Mouse (Mus musculus) cerebellum, adult 2 months (tissue): Measurements from ENCODE around the gene Anks1b. TPM values are rescaled to one million over a fixed set of nuclear protein-coding genes. Genes with fewer than 3 reads are reported as not detected.

Source experiments
- DNase-seq, 2 experiments: peaks; one replicate each; pipeline ENCODE4 v3.0.0; 2021
- H3K27ac ChIP-seq: fragments of 200-500 bp; 2 replicates; pipeline ENCODE4 v1.5.1; 2012; ENCODE audit warnings: low read length, control low read depth, inconsistent platforms; ENCODE audit not compliant: insufficient read depth
- H3K27me3 ChIP-seq: fragments of 200-500 bp; 2 replicates; pipeline ENCODE4 v1.6.1; 2012; ENCODE audit warnings: inconsistent platforms, mild to moderate bottlenecking, low read length, moderate library complexity; ENCODE audit not compliant: control insufficient read depth, insufficient read depth
- H3K4me1 ChIP-seq: fragments of 200-500 bp; 2 replicates; pipeline ENCODE4 v1.6.1; 2011; ENCODE audit warnings: low read length; ENCODE audit not compliant: control insufficient read depth, insufficient read depth
- H3K4me3 ChIP-seq: fragments of 200-500 bp; replicated peaks from 2 replicates; pipeline ENCODE3; 2011; ENCODE audit warnings: mild to moderate bottlenecking, low read depth, low read length, control low read depth; ENCODE audit not compliant: insufficient read depth
- CTCF ChIP-seq: fragments of 200-500 bp; IDR thresholded peaks from 2 replicates; pipeline ENCODE4 v1.5.1; 2011; ENCODE audit warnings: low read depth, mild to moderate bottlenecking, control low read depth, low read length, moderate library complexity, borderline replicate concordance; ENCODE audit not compliant: insufficient read depth
- POLR2A ChIP-seq: fragments of 200-500 bp; IDR thresholded peaks from 2 replicates; pipeline ENCODE4 v1.6.1; 2011; ENCODE audit warnings: low read length, control low read depth, borderline replicate concordance; ENCODE audit not compliant: insufficient read depth
- WGBS: fragments of 180-500 bp; shearing (Covaris S2); methylation state at CpG from one replicate; pipeline ENCODE4 v1.1.7; 2018; 5-methylcytosine and 5-hydroxymethylcytosine counted together
- polyA plus RNA-seq: library from polyadenylated mRNA; depleted of rRNA; stranded (reverse); fragments of >200 nt; gene quantifications from 2 replicates; pipeline ENCODE4 v1.2.3, GENCODE M21; 2012; rRNA removed

Anks1b gene
- polyA plus RNA-seq: 162 and 181 TPM in 2 replicates

- peak; percentile 84 to 88 for DNase-seq
- peak within 1 kb of the TSS; percentile 90 for H3K27ac ChIP-seq
- WGBS: under 1% methylated on average over 48 of the region's 48 CpGs
- peak within 1 kb of the TSS; percentile 93 for H3K4me3 ChIP-seq
- no peaks in the 10 kb centered on the region for H3K27me3 ChIP-seq
- no peaks in the 10 kb centered on the region for H3K4me1 ChIP-seq
- TF ChIP-seq CTCF (no peak), POLR2A (peak; percentile 63; the same call in 1 of the 2 replicates)
These were observed at the start of gene Anks1b for GRCm38 (mm10) chr10:89873146-89873950. TSS of gene Anks1b (plus strand) at chr10:89873509.

- no peak overlapping the region for H3K4me3 ChIP-seq
- TF ChIP-seq CTCF: no peak; the same call in 1 of the 2 replicates
- no peak for TF ChIP-seq POLR2A
- DNase-seq: no peak
These were observed 49.4 kb upstream of the Anks1b start for GRCm38 (mm10) chr10:89823906-89824305.

GRCm38 (mm10) chr10:89826896-89827295, 46.4 kb upstream of the Anks1b start:
- H3K4me3 ChIP-seq: no peak overlapping the region
- peak; percentile 87 to 94 for DNase-seq
- H3K27me3 ChIP-seq: no peaks in the 10 kb centered on the region
- TF ChIP-seq POLR2A: no peak
- TF ChIP-seq CTCF: no peak
- peaks cover 16% of the 10 kb centered on the region for H3K4me1 ChIP-seq
- WGBS: 6% methylated on average over 3 of the region's 3 CpGs
- peak overlapping the region; percentile 11; the same call in 1 of the 2 replicates for H3K27ac ChIP-seq

More at GRCm38 (mm10) chr10:89823906-89824305, 49.4 kb upstream of the Anks1b start:
- Histone ChIP-seq H3K4me1 (peaks cover 16% of the 10 kb centered on the region), H3K27ac (peak overlapping the region; percentile 16; the same call in 1 of the 2 replicates), H3K27me3 (no peaks in the 10 kb centered on the region)
- 30% methylated on average over 2 of the region's 2 CpGs for WGBS

GRCm38 (mm10) chr10:89832334-89832733, 41.0 kb upstream of the Anks1b start:
- WGBS: 85% methylated on average over 4 of the region's 4 CpGs
- Histone ChIP-seq H3K27me3 (no peaks in the 10 kb centered on the region), H3K4me1 (peaks cover 12% of the 10 kb centered on the region), H3K27ac (no peak overlapping the region), H3K4me3 (no peak overlapping the region)
- no peak for DNase-seq
- no peak for TF ChIP-seq CTCF
- TF ChIP-seq POLR2A: no peak

GRCm38 (mm10) chr10:89833166-89833565, 40.1 kb upstream of the Anks1b start:
- 67% methylated on average over 10 of the region's 10 CpGs for WGBS
- peak; percentile 42 to 48 for DNase-seq
- TF ChIP-seq CTCF (no peak), POLR2A (no peak)
- Histone ChIP-seq H3K4me1 (peaks cover 5% of the 10 kb centered on the region), H3K27ac (no peak overlapping the region), H3K27me3 (no peaks in the 10 kb centered on the region), H3K4me3 (no peak overlapping the region)

GRCm38 (mm10) chr10:89837476-89837875, 35.8 kb upstream of the Anks1b start:
- WGBS: 43% methylated on average over 3 of the region's 3 CpGs
- DNase-seq: no peak
- Histone ChIP-seq H3K4me1 (peaks cover 5% of the 10 kb centered on the region; the same call in 1 of the 2 replicates), H3K27me3 (no peaks in the 10 kb centered on the region), H3K27ac (no peak overlapping the region), H3K4me3 (no peak overlapping the region)
- TF ChIP-seq POLR2A (no peak), CTCF (no peak)

GRCm38 (mm10) chr10:89838834-89839233, 34.5 kb upstream of the Anks1b start:
- Histone ChIP-seq H3K27me3 (no peaks in the 10 kb centered on the region), H3K27ac (no peak overlapping the region), H3K4me1 (peaks cover 5% of the 10 kb centered on the region; the same call in 1 of the 2 replicates), H3K4me3 (no peak overlapping the region)
- DNase-seq: no peak
- WGBS: 90% methylated on average over 3 of the region's 3 CpGs
- no peak for TF ChIP-seq CTCF
- no peak for TF ChIP-seq POLR2A

- TF ChIP-seq CTCF (no peak), POLR2A (no peak)
- Histone ChIP-seq H3K4me1 (peaks cover under 1% of the 10 kb centered on the region; the same call in 1 of the 2 replicates), H3K4me3 (no peak overlapping the region), H3K27ac (no peak overlapping the region), H3K27me3 (no peaks in the 10 kb centered on the region)
- DNase-seq: no peak
- WGBS: 96% methylated on average over 6 of the region's 6 CpGs
These were observed 22.4 kb upstream of the Anks1b start for GRCm38 (mm10) chr10:89850951-89851350.
